Comparison of ENCODE assay signal across 9 mouse cellular contexts in the genomic region with DNA sequence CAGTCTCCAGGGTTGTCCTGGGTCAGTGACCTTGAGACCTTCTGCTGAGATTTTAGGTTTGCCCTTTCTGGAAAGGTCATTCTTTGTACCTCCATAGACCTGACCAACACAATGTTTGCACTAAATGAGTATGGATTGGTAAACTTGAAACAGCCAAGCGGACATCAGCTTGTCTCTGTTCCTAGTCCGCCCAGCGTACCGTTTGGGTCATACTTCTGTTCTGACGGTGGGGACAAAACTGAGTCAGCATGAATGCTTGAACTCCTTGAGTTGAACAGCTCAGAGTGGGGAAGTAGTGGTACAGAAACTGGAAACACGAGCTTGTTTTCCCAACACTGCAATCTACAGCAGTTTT. TPM values are rescaled to one million over a fixed set of nuclear protein-coding genes. Genes with fewer than 3 reads are reported as not detected.
A peak's percentile ranks its signal among the peaks of the same experiment; 100 is the strongest.
DNase-seq lines count a peak whose midpoint lies in the region; ATAC-seq and TF ChIP-seq lines count a peak whose summit lies in the region.
"Had no signal": no experiment of that assay in that cellular context is flagged by ENCODE, and none has a peak within 500 bp of the region (broad histone marks: within the 10 kb centered on the region; RNA-seq: fewer than 3 reads in every experiment).

No protein-coding gene starts in this region.

- peaks cover 3% of the 10 kb centered on the region; the same call in 1 of the 2 replicates for H3K4me1 ChIP-seq in cerebellum, adult 2 months (ENCODE audit: control insufficient read depth, insufficient read depth, low read length)
- peaks cover 2 to 3% of the 10 kb centered on the region in 2 experiments; a peak in 3 of 4 replicates for H3K4me1 ChIP-seq in MEL (ENCODE audit: control insufficient read depth in 1 of 2, insufficient read depth in 2 of 2, low read length in 2 of 2)
- H3K4me1 ChIP-seq in limb, embryonic 10.5 days = peaks cover 41% of the 10 kb centered on the region
- H3K4me1 ChIP-seq in midbrain, embryonic 13.5 days (replicated peaks) = peaks cover 51% of the 10 kb centered on the region

- H3K9ac ChIP-seq in MEL (ENCODE audit: control insufficient read depth, low read depth, low read length, poor library complexity, severe bottlenecking) = peak overlapping the region; percentile 94
- peak overlapping the region; percentile 99 for H3K9ac ChIP-seq in midbrain, embryonic 13.5 days (replicated peaks)

- TF ChIP-seq EP300 in MEL (IDR thresholded peaks at IDR 0.05; ENCODE audit: low read depth in 1 of 2, low read length in 2 of 2) = no peak

- TF ChIP-seq CTCF in cerebellum, adult 2 months (IDR thresholded peaks at IDR 0.05; ENCODE audit: borderline replicate concordance, insufficient read depth, low read depth, low read length) = no peak
- no peak for TF ChIP-seq CTCF in MEL (IDR thresholded peaks at IDR 0.05 in 2 of 3, conservative IDR thresholded peaks at IDR 0.05 in 1 of 3; ENCODE audit: control insufficient read depth in 1 of 3, insufficient read depth in 1 of 3, low read depth in 2 of 3, low read length in 3 of 3, poor library complexity in 1 of 3, severe bottlenecking in 1 of 3)

- H3K9me3 ChIP-seq in MEL (replicated peaks; ENCODE audit: insufficient read depth, low read length) = no peaks in the 10 kb centered on the region
- H3K9me3 ChIP-seq in limb, embryonic 10.5 days (replicated peaks) = no peaks in the 10 kb centered on the region
- no peaks in the 10 kb centered on the region for H3K9me3 ChIP-seq in midbrain, embryonic 13.5 days

- peak overlapping the region; percentile 88 for H3K4me3 ChIP-seq in cerebellum, adult 2 months (replicated peaks; ENCODE audit: insufficient read depth, low read depth, low read length)
- peak overlapping the region; percentile 90 to 94 for H3K4me3 ChIP-seq in MEL (ENCODE audit: control insufficient read depth in 1 of 2, insufficient read depth in 1 of 2, low read depth in 2 of 2, low read length in 2 of 2)
- H3K4me3 ChIP-seq in limb, embryonic 10.5 days = peak overlapping the region; percentile 98
- peak overlapping the region; percentile 92 for H3K4me3 ChIP-seq in midbrain, embryonic 13.5 days (replicated peaks)

- H3K36me3 ChIP-seq in MEL (ENCODE audit: control insufficient read depth in 1 of 2, insufficient read depth in 2 of 2, low read length in 2 of 2) = peaks cover 0 to 14% of the 10 kb centered on the region in 2 experiments; a peak in 2 of 4 replicates
- H3K36me3 ChIP-seq in limb, embryonic 10.5 days = peaks cover 21% of the 10 kb centered on the region
- H3K36me3 ChIP-seq in midbrain, embryonic 13.5 days = 0 out of 2 replicates have a peak, but pooled peaks cover 4% of the 10 kb centered on the region

- peak; percentile 58 for ATAC-seq in granulocyte monocyte progenitor cell, adult 5-6 weeks (replicated peaks; ENCODE audit: poor library complexity, severe bottlenecking)
- no peak for ATAC-seq in midbrain, embryonic 13.5 days

- peak overlapping the region; percentile 88 for H3K27ac ChIP-seq in cerebellum, adult 2 months (ENCODE audit: insufficient read depth, low read length)
- H3K27ac ChIP-seq in MEL (ENCODE audit: control insufficient read depth, low read depth, low read length) = no peak overlapping the region
- H3K27ac ChIP-seq in limb, embryonic 10.5 days = peak overlapping the region; percentile 100
- peak overlapping the region; percentile 99 for H3K27ac ChIP-seq in midbrain, embryonic 13.5 days

- WGBS in cerebellum, adult 2 months = 23% methylated on average over 6 of the region's 6 CpGs
- WGBS in limb, embryonic 10.5 days = 14% methylated on average over 6 of the region's 6 CpGs
- WGBS in midbrain, embryonic 13.5 days = 12% methylated on average over 6 of the region's 6 CpGs

- no peak for TF ChIP-seq POLR2A in cerebellum, adult 2 months (IDR thresholded peaks at IDR 0.05; ENCODE audit: borderline replicate concordance, insufficient read depth, low read length)
- no peak for TF ChIP-seq POLR2A in MEL (IDR thresholded peaks at IDR 0.05; ENCODE audit: control insufficient read depth in 1 of 2, insufficient read depth in 1 of 2, low read depth in 1 of 2, low read length in 2 of 2, poor library complexity in 1 of 2)

- peak overlapping the region; percentile 68 for H3K4me2 ChIP-seq in midbrain, embryonic 13.5 days (replicated peaks)

- H3K79me2 ChIP-seq in MEL (ENCODE audit: control insufficient read depth, insufficient read depth, low read length, poor library complexity) = peaks cover 28% of the 10 kb centered on the region

- no peaks in the 10 kb centered on the region for H3K27me3 ChIP-seq in cerebellum, adult 2 months (ENCODE audit: control insufficient read depth, insufficient read depth, low read length)
- H3K27me3 ChIP-seq in MEL (ENCODE audit: control insufficient read depth in 1 of 2, insufficient read depth in 2 of 2, low read length in 2 of 2) = no peaks in the 10 kb centered on the region
- no peaks in the 10 kb centered on the region for H3K27me3 ChIP-seq in limb, embryonic 10.5 days (ENCODE audit: low read depth, poor library complexity, severe bottlenecking)
- no peaks in the 10 kb centered on the region for H3K27me3 ChIP-seq in midbrain, embryonic 13.5 days
- H3K27me3 ChIP-seq: CH12.LX had no signal

- TF ChIP-seq RAD21 in MEL (IDR thresholded peaks at IDR 0.05; ENCODE audit: low read depth, low read length) = no peak

- no peak for DNase-seq in cerebellum, adult 2 months
- DNase-seq in cerebellum, adult 8-10 months = no peak
- peak; percentile 50 for DNase-seq in MEL (ENCODE audit: low read depth, low spot score)
- no peak for DNase-seq in limb, embryonic 10.5 days (ENCODE audit: low spot score)
- no peak for DNase-seq in retina, embryonic 14.5 days (ENCODE audit: low spot score)
- DNase-seq in cerebellum, adult 11-12 months = no peak

TF ChIP-seq in MEL, 35 proteins besides CTCF, POLR2A, EP300 and RAD21:
- no peak for TF ChIP-seq RCOR1 (IDR thresholded peaks at IDR 0.05; ENCODE audit: low read depth, low read length)
- TF ChIP-seq UBTF (IDR thresholded peaks at IDR 0.05; ENCODE audit: borderline replicate concordance, insufficient read depth, low read depth, low read length) = no peak
- TF ChIP-seq USF2 (IDR thresholded peaks at IDR 0.05; ENCODE audit: borderline replicate concordance in 1 of 2, insufficient read depth in 1 of 2, low read depth in 1 of 2, low read length in 2 of 2) = no peak
- 0 out of 2 replicates have a peak, but pooled peaks have one; percentile 43 for TF ChIP-seq ZNF384 (IDR thresholded peaks at IDR 0.05; ENCODE audit: low read depth, low read length)
- TF ChIP-seq TBP (IDR thresholded peaks at IDR 0.05; ENCODE audit: low read depth, low read length) = 0 out of 2 replicates have a peak, but pooled peaks have one; percentile 2
TF ChIP-seq in MEL: peak in this region for 2.

RNA-seq across cellular contexts. Expression of a gene that starts 0.7 kb away (rescaled TPM):
- 75.4 and 79.7 TPM in 2 replicates for polyA plus RNA-seq in cerebellum, adult 2 months (2012; rRNA removed)
- 8.8 and 10.0 TPM in 2 replicates for total RNA-seq in MEL (2012; rRNA removed)
- polyA plus RNA-seq in MEL (2012; ENCODE audit: insufficient read depth in 1 of 2, insufficient read length in 2 of 2, low read depth in 1 of 2, low replicate concordance in 2 of 2, missing spikeins in 1 of 2) = 10 to 100 TPM; 11.9 to 21.3 TPM
- total RNA-seq in granulocyte monocyte progenitor cell, adult 5-6 weeks (2014; fragmentation: Nextera tagmentation) = 11.2 and 15.5 TPM in 2 replicates
- total RNA-seq in granulocyte monocyte progenitor cell, adult 5-6 weeks (2017) = 5.0 and 6.2 TPM in 2 replicates
- polyA plus RNA-seq in limb, embryonic 10.5 days (2016; fragmentation: Nextera tagmentation; extraction: Ambion mirVana) = 14.8 and 15.8 TPM in 2 replicates
- 30.0 and 33.6 TPM in 2 replicates for polyA plus RNA-seq in midbrain, embryonic 13.5 days (2015; fragmentation: Nextera tagmentation; extraction: Ambion mirVana)
- total RNA-seq: CH12.LX had no signal
